Mouse (Mus musculus) embryonic facial prominence, embryonic 15.5 days (tissue): ENCODE data around the gene AI854703. TPM values are rescaled to one million over a fixed set of nuclear protein-coding genes. Genes with fewer than 3 reads are reported as not detected.
"Not testable (repeated sequence)": the region's sequence is repeated elsewhere in the genome, so short reads cannot be mapped to it uniquely, and the experiment has no call there.

Experiments
- ATAC-seq: fragments of 200-750 bp; cut with Nextera tagmentation; 2 replicates; pipeline ENCODE4 v1.8.0; 2017; ENCODE audit warnings: low read depth, moderate TSS enrichment; ENCODE audit not compliant: insufficient number of reproducible peaks, low FRiP score, low TSS enrichment
- H3K27ac ChIP-seq: fragments of 300-500 bp; sonication (generic); replicated peaks from 2 replicates; pipeline ENCODE4 v1.5.1; 2015; ENCODE audit warnings: mild to moderate bottlenecking, inconsistent platforms
- H3K27me3 ChIP-seq: fragments of 300-500 bp; sonication (generic); 2 replicates; pipeline ENCODE4 v1.6.1; 2015; ENCODE audit warnings: inconsistent platforms
- H3K36me3 ChIP-seq: fragments of 300-500 bp; sonication (generic); 2 replicates; pipeline ENCODE4 v1.6.1; 2015; ENCODE audit warnings: mild to moderate bottlenecking, inconsistent platforms
- H3K4me1 ChIP-seq: fragments of 300-500 bp; sonication (generic); 2 replicates; pipeline ENCODE4 v1.6.1; 2015; ENCODE audit warnings: inconsistent platforms
- H3K4me2 ChIP-seq: fragments of 300-500 bp; sonication (generic); replicated peaks from 2 replicates; pipeline ENCODE4 v1.6.1; 2015; ENCODE audit warnings: mild to moderate bottlenecking, inconsistent platforms
- H3K4me3 ChIP-seq: fragments of 300-500 bp; sonication (generic); replicated peaks from 2 replicates; pipeline ENCODE4 v1.5.1; 2015; ENCODE audit warnings: mild to moderate bottlenecking, inconsistent platforms
- H3K9ac ChIP-seq: fragments of 300-500 bp; sonication (generic); 2 replicates; pipeline ENCODE4 v1.6.1; 2015; ENCODE audit warnings: inconsistent platforms
- H3K9me3 ChIP-seq: fragments of 300-500 bp; sonication (generic); replicated peaks from 2 replicates; pipeline ENCODE4 v1.6.1; 2016; ENCODE audit warnings: inconsistent platforms
- WGBS: fragments of 180-500 bp; shearing (Covaris S2); methylation state at CpG from one replicate; pipeline ENCODE4 v1.1.7; 2015; 5-methylcytosine and 5-hydroxymethylcytosine counted together
- polyA plus RNA-seq: library from polyadenylated mRNA; unstranded; fragments of >200 nt; fragmentation: Nextera tagmentation; extraction: Ambion mirVana; gene quantifications from 2 replicates; pipeline ENCODE4 v1.2.1, GENCODE M21; 2015

AI854703 gene
- polyA plus RNA-seq, 1 experiment from 2014 or later: 1.5 TPM

DNA sequence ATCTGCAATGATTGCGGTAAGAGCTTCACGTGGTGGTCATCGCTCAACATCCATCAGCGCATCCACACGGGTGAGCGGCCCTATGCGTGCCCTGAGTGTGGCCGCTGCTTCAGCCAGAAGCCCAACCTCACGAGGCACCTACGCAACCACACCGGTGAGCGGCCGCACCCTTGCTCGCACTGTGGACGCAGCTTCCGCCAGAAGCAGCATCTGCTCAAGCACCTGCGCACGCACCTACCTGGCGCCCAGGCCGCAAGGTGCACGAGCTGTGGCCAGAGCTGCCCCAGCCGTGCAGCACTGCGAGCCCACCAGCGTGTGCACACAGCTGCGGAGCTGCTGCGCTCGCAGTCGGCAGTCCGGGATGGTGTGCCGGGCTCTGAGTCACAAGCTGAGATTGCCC lies 6.5 kb upstream of the AI854703 start:
- Histone ChIP-seq H3K9ac (no peak overlapping the region), H3K36me3 (peaks cover 21% of the 10 kb centered on the region), H3K9me3 (no peaks in the 10 kb centered on the region), H3K4me1 (no peaks in the 10 kb centered on the region), H3K27me3 (no peaks in the 10 kb centered on the region), H3K27ac (no peak overlapping the region), H3K4me2 (no peak overlapping the region), H3K4me3 (no peak overlapping the region)
- no peak for ATAC-seq
- WGBS: 95% methylated on average over 30 of the region's 30 CpGs

DNA sequence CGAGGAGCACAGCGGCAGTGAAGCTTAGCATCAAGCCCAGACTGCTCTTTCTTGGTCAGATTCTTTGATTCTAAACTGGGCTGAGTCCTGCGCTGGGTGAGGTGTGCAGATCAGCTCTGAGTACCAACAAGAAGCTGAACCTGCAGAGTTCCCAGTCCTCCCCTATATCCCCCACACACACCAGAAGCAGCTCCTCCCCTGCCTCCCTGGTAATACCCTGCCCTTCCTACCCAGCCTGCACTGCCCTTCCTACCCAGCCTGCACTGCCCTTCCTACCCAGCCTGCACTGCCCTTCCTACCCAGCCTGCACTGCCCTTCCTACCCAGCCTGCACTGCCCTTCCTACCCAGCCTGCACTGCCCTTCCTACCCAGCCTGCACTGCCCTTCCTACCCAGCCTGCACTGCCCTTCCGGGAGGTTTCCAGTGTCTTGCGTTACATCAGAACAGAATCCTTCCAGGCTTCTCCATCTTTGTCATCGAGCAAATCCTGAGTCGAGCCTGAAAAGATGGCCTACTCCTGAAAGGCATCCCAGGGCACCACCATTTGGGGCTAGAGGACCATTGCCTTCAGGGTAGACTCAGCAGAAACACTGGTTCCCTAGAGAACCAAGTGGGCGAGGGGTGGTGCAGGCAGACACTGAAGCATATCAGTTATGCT lies 4.2 kb upstream of the AI854703 start:
- not testable (repeated sequence) for H3K4me1 ChIP-seq, H3K27ac ChIP-seq, H3K4me3 ChIP-seq, ATAC-seq, H3K9me3 ChIP-seq, H3K9ac ChIP-seq, H3K4me2 ChIP-seq
- H3K27me3 ChIP-seq: peaks cover 14% of the 10 kb centered on the region
- 78% methylated on average over 8 of the region's 8 CpGs for WGBS
- peaks cover 21% of the 10 kb centered on the region for H3K36me3 ChIP-seq

DNA sequence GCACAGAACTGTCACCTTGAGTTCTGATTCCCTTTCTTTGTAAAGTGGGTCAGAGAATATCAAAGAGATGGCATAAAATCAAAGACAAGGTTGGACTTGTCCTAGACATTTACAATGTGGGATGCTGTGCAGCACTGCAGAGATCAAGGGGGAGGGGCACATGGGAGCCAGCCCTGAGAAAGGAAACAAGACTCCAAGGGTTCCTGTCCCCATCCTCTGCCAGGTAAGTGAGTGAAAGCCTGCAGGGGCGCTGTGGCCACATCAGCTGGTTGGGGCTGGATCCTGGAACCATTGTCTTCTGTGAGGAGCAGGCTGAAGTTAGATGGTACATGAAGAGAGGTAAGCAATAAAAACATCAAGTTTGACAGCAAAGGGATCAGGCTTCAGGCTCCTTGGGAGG lies 3.1 kb upstream of the AI854703 start:
- no peak overlapping the region for H3K4me2 ChIP-seq
- H3K4me1 ChIP-seq: peaks cover 11% of the 10 kb centered on the region
- H3K4me3 ChIP-seq: no peak overlapping the region
- peaks cover 21% of the 10 kb centered on the region for H3K36me3 ChIP-seq
- no peak overlapping the region for H3K27ac ChIP-seq
- no peaks in the 10 kb centered on the region for H3K9me3 ChIP-seq
- ATAC-seq: no peak
- peaks cover 25% of the 10 kb centered on the region for H3K27me3 ChIP-seq
- H3K9ac ChIP-seq: no peak overlapping the region
- WGBS: 28% methylated on average over 1 of the region's 1 CpGs

DNA sequence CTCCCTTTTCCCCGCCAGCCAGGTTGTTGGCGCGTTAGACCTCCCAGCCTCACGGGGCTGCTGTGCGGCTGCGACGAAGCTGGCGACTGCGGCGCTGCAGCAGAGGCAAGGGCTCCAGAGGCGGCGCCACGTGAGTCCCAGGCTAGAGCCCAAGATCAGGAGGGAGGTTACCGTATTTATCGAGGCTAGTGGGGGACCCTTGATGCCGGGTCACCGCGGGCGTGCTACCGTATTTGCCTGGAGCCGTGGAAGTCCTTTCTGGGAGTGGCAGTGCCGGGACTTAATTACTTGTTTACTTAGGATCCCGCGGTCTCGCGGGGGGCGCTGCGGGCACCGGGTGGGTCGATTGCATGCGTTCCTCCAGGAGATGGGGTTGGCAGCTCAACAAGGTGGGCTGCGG lies 420 bp downstream of the AI854703 start:
- no peak for ATAC-seq

DNA sequence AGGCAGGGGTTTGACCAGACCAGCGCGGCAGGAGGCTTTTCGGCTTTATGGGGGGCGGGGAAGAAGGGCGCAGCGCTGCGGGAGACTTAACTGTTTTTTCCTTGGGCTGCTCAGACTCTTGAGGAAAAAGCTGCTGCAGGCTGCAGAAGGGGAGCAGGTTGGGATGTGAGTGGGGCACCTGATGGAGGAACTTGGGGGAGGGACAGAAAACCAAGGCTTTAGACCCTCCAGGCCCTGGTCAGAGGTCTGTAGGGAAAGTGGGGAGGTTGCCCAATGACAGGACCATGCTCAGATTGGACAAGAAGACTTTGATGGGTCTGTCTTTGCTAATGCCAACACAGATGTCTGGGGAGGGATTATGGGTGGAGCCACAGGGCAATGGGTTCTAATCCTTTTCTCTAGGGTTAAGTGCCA lies 954 bp downstream of the AI854703 start:
- Histone ChIP-seq H3K27me3 (peaks cover 45% of the 10 kb centered on the region), H3K27ac (no peak overlapping the region), H3K36me3 (no peaks in the 10 kb centered on the region)

More for the DNA sequence above, 420 bp downstream of the AI854703 start:
- Histone ChIP-seq H3K4me3 (peak overlapping the region; percentile 52), H3K36me3 (no peaks in the 10 kb centered on the region), H3K4me1 (peaks cover 23% of the 10 kb centered on the region), H3K4me2 (peak overlapping the region; percentile 94), H3K9ac (peak overlapping the region; percentile 18), H3K27ac (no peak overlapping the region), H3K9me3 (no peaks in the 10 kb centered on the region), H3K27me3 (peaks cover 45% of the 10 kb centered on the region)
- under 1% methylated on average over 32 of the region's 32 CpGs for WGBS

DNA sequence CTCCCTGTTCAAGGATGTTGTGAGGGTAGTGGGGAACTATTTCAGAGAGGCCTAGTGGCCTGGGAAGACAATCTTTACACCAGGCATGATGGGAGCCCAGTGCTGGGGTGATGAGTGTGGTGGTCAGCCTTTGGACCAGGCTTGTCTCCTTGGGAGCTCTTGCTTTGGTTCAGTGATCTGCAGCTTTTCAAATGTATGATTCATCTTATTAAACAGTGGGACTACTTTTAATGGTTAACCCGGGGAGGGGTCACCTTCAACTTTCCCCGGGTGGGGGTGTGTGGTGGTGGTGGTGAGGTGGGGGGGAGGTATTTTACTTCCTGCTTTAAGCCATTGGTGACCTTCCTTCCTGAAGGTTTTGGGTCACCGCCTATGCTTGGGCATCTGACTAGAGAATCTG lies 1.8 kb downstream of the AI854703 start:
- no peak overlapping the region for H3K27ac ChIP-seq
- WGBS: 83% methylated on average over 3 of the region's 3 CpGs
- H3K27me3 ChIP-seq: peaks cover 45% of the 10 kb centered on the region

More for the DNA sequence above, 954 bp downstream of the AI854703 start:
- no peak for ATAC-seq
- peak overlapping the region; percentile 18; the same call in 1 of the 2 replicates for H3K9ac ChIP-seq
- 2% methylated on average over 7 of the region's 7 CpGs for WGBS
- peak overlapping the region; percentile 94 for H3K4me2 ChIP-seq
- no peaks in the 10 kb centered on the region for H3K9me3 ChIP-seq
- H3K4me1 ChIP-seq: peaks cover 23% of the 10 kb centered on the region
- H3K4me3 ChIP-seq: peak overlapping the region; percentile 52

DNA sequence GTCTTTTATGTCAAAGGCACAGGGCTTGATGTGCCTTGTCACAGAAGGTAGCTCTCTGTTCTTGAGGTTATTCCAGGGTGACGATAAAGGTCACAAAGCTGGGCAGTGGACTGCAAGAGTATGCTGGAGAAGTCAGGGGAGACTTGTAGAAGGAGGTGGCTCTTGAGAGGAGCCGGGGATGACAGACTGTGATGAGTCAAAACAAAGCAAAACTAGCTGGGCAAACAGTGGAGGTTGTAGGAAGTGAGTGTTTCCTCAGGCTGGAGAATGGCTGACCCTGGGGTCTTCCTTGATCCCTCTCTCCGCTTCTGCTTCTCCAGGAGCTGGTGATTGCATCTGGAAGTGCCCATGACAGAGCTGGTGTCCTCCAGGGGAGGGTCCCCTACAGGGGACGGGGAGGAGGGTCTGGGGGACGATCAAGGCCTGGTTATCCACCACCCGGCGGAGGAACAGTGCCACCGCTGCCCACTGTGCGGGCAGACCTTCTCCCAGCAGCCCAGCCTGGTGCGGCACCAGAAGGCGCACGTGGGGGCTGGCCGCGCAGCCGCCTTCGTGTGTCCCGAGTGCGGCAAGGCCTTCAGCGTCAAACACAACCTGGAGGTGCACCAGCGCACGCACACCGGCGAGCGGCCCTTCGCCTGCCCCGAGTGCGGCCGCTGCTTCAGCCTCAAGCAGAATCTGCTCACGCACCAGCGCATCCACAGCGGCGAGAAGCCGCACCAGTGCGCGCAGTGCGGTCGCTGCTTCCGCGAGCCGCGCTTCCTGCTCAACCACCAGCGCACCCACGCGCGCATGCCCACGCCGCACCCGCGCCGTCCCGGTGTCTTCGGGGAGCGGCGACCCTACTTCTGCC lies 2.5 kb downstream of the AI854703 start:
- 4% methylated on average over 54 of the region's 54 CpGs for WGBS
- H3K4me1 ChIP-seq: peaks cover 23% of the 10 kb centered on the region
- H3K9ac ChIP-seq: peak overlapping the region; percentile 39
- peaks cover 45% of the 10 kb centered on the region for H3K27me3 ChIP-seq
- peak overlapping the region; percentile 88 for H3K4me2 ChIP-seq
- H3K36me3 ChIP-seq: no peaks in the 10 kb centered on the region
- no peaks in the 10 kb centered on the region for H3K9me3 ChIP-seq
- no peak overlapping the region for H3K27ac ChIP-seq
- no peak for ATAC-seq
- H3K4me3 ChIP-seq: peak overlapping the region; percentile 45

More for the DNA sequence above, 1.8 kb downstream of the AI854703 start:
- Histone ChIP-seq H3K9me3 (no peaks in the 10 kb centered on the region), H3K4me1 (peaks cover 23% of the 10 kb centered on the region), H3K4me3 (no peak overlapping the region), H3K4me2 (no peak overlapping the region), H3K36me3 (no peaks in the 10 kb centered on the region), H3K9ac (no peak overlapping the region)
- ATAC-seq: no peak

DNA sequence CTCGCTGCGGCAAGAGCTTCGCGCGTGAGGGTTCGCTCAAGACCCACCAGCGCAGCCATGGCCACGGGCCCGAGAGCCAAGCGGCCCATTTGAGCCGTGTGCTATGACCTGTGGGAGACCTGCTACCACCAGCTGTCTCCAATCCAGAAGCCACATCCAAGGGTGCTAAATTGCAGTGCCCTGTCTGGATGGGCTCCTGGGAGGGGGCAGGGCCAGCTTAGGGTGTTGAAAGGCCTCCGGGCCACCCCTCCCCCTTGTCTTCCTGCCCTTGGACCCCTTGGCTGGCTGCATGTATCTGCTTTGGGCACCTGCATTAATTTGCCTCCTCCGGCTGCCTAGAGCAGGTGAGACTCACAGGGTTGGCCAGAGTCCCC lies 3.1 kb downstream of the AI854703 start:
- 15% methylated on average over 13 of the region's 13 CpGs for WGBS
- no peaks in the 10 kb centered on the region for H3K36me3 ChIP-seq
- peaks cover 23% of the 10 kb centered on the region for H3K4me1 ChIP-seq
- no peak overlapping the region for H3K27ac ChIP-seq
- no peaks in the 10 kb centered on the region for H3K9me3 ChIP-seq
- H3K4me3 ChIP-seq: peak overlapping the region; percentile 45
- 0 out of 2 replicates have a peak, but pooled peaks have one; percentile 25 for ATAC-seq
- H3K9ac ChIP-seq: peak overlapping the region; percentile 39
- peak overlapping the region; percentile 88 for H3K4me2 ChIP-seq
- peaks cover 45% of the 10 kb centered on the region for H3K27me3 ChIP-seq

DNA sequence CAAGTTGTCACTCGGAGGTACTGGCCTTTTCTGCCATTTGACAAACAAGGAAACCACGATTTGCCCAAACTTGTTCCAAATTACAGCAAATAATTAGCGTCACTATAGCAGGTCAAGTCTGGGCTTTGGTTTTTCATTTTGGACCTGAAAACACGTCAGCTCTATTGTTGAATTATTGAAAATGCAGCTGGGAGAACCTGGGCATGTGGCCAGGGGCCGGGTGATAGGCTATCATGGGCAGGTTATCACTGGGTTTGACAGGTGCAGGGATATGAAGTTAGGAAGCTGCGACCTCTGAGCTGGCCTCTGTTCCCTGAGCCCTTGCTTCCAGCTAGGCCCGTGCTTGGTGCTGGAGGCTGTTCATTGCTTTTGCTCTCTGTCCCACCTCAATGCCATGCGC lies 4.3 kb downstream of the AI854703 start:
- 77% methylated on average over 8 of the region's 8 CpGs for WGBS
- Histone ChIP-seq H3K4me3 (no peak overlapping the region), H3K27ac (no peak overlapping the region), H3K27me3 (peaks cover 44% of the 10 kb centered on the region), H3K4me2 (no peak overlapping the region), H3K9me3 (no peaks in the 10 kb centered on the region), H3K4me1 (peaks cover 23% of the 10 kb centered on the region), H3K36me3 (no peaks in the 10 kb centered on the region), H3K9ac (no peak overlapping the region)
- ATAC-seq: no peak

DNA sequence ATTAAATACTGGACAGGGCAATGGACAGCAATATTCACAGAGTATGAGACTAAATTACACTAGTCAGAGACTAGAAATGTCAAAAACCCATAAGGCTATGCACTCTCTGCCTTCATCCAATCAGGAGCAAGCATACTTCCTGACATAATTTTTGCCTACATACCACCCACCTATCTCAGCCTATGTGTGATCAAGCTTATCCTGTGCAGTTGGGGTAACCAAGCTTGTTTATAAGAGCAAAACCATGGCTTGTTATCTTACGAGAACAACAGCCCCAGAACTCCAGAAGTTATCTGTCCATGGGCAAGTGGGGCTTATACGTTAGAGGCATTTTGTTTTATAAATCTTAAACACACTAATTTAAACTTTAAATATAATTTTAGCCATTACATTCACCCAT lies 8.5 kb downstream of the AI854703 start:
- ATAC-seq: no peak
- no peaks in the 10 kb centered on the region for H3K4me1 ChIP-seq
- no peak overlapping the region for H3K4me3 ChIP-seq
- no peak overlapping the region for H3K9ac ChIP-seq
- peaks cover 3% of the 10 kb centered on the region; the same call in 1 of the 2 replicates for H3K27me3 ChIP-seq
- no peaks in the 10 kb centered on the region for H3K9me3 ChIP-seq
- H3K4me2 ChIP-seq: no peak overlapping the region
- no peaks in the 10 kb centered on the region for H3K36me3 ChIP-seq
- H3K27ac ChIP-seq: no peak overlapping the region
- WGBS: 80% methylated on average over 2 of the region's 2 CpGs

DNA sequence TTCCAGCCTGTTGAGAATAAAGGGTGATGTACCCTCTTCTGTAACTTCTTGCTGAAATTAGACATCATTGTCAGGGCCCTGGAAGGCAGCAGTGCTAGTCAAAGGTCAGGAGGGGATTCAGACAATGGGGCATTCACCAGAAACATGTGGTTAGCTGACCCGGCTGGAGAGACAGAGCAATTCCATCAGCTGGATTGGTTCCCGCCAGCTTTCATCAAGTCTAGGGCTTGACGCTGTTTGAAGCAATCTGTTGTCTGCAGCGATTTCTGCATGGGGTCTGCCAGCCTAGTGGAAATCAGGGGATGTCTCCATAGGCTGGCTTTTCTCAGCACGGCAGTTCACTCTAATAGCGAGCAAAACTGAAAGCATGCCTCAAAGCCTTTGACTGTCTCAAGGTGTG lies 10.0 kb downstream of the AI854703 start:
- no peak overlapping the region for H3K4me3 ChIP-seq
- no peaks in the 10 kb centered on the region for H3K36me3 ChIP-seq
- H3K9me3 ChIP-seq: no peaks in the 10 kb centered on the region
- WGBS: 34% methylated on average over 6 of the region's 6 CpGs
- ATAC-seq: no peak
- no peak overlapping the region for H3K9ac ChIP-seq
- H3K4me1 ChIP-seq: no peaks in the 10 kb centered on the region
- H3K27ac ChIP-seq: no peak overlapping the region
- no peak overlapping the region for H3K4me2 ChIP-seq
- H3K27me3 ChIP-seq: no peaks in the 10 kb centered on the region
